Mouse (Mus musculus) embryo, embryonic 9.5 days (tissue): Measurements from ENCODE around the gene Cfap97.
"Not testable (repeated sequence)": the region's sequence is repeated elsewhere in the genome, so short reads cannot be mapped to it uniquely, and the experiment has no call there.

Experiments used
- DNase-seq: peaks from one replicate; pipeline ENCODE4 v3.0.0-alpha.2; 2017; ENCODE audit errors: extremely low spot score

Cfap97 gene

GRCm38 (mm10) chr8:46151202-46152062, at the start of gene Cfap97:
Cfap97 (plus strand) TSS chr8:46151771.
- peak; percentile 61 for DNase-seq

DNA sequence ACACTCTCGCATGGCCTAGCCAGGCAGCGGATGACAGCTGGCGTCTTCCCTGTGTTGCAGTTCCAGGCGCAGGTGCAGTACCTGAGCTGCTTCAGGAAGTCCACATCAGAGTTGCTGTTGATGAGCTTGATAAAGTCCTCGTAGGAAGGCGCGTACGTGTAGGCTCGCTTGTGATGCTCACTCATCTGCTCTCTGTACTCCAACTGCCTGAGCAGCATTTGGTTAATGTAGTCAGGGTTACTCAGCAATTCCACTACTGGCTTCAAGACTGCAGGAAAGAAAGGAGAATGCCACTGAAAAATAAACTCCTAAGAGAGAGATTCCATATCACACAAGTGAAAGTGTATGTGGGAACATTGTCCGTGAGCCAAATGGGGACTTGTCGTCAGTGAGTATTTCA, 48.1 kb upstream of the Cfap97 start:
- DNase-seq = no peak

DNA sequence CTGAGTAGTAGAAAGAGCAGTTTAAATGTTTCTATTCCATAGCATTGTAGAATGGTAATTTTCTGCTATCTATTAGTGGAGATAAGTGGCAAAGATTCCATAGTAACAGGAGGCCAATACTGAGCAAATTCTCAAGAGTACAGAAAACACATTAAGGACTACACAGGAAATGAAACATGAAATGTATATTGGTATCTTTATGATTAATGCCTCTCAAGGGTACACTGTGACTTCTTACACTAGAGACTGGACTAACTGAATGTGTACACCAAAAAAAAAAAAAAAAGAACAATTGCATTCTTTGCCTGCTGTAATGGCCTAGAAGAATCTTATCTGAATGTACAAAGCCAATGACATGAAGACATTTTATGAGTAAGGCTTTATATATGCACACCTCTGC, 43.9 kb upstream of the Cfap97 start:
- no peak for DNase-seq

DNA sequence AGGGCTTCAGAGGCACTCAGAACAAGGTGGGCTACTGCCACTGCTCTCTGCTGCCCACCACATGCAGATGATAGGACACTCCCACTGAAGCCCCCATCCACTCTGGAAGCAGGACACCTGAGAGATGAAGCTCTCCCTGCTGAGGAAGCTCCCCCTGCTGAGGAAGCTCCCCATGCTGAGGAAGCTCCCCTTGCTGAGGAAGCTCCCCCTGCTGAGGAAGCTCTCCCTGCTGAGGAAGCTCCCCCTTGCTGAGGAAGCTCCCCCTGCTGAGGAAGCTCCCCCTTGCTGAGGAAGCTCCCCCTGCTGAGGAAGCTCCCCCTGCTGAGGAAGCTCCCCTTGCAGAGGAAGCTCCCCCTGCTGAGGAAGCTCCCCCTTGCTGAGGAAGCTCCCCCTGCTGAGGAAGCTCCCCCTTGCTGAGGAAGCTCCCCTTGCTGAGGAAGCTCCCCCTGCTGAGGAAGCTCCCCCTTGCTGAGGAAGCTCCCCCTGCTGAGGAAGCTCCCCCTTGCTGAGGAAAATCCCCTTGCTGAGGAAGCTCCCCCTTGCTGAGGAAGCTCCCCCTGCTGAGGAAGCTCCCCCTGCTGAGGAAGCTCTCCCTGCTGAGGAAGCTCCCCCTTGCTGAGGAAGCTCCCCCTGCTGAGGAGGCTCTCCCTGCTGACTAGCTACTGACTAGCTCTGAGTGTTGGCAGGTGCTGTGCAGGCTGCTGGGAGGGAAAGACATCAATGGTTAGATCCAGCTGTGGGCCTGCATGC, 38.0 kb upstream of the Cfap97 start:
- not testable (repeated sequence) for DNase-seq

GRCm38 (mm10) chr8:46117172-46117571, 34.4 kb upstream of the Cfap97 start:
- no peak for DNase-seq

- DNase-seq = no peak
These were observed 32.4 kb upstream of the Cfap97 start for GRCm38 (mm10) chr8:46119176-46119575.

GRCm38 (mm10) chr8:46122498-46122897, 29.1 kb upstream of the Cfap97 start:
- DNase-seq = no peak

- DNase-seq = no peak
These were observed 21.1 kb upstream of the Cfap97 start for GRCm38 (mm10) chr8:46130426-46130825.

GRCm38 (mm10) chr8:46135546-46135945, 16.0 kb upstream of the Cfap97 start:
- DNase-seq = not testable (repeated sequence)

DNA sequence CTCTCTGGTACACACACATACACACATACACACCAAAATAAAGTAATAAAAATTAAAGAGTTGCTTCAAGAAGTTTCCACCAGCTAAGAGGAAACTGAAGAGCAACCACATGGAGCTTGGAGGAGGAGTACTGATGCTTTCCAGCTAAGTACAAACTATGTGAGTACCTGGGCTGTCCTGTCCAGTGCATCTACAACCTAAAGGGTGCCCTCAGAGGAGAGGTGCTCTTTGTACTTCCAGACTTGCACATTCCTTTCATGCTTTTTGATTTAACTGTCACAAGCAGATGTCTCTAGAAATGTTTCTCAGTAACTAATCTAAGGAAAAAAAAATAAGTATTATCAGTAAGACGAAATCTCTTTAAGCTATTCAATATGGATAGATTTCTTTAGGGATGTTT, 14.2 kb upstream of the Cfap97 start:
- DNase-seq = no peak

- no peak for DNase-seq
These were observed 13.6 kb upstream of the Cfap97 start for GRCm38 (mm10) chr8:46137843-46138596.

DNA sequence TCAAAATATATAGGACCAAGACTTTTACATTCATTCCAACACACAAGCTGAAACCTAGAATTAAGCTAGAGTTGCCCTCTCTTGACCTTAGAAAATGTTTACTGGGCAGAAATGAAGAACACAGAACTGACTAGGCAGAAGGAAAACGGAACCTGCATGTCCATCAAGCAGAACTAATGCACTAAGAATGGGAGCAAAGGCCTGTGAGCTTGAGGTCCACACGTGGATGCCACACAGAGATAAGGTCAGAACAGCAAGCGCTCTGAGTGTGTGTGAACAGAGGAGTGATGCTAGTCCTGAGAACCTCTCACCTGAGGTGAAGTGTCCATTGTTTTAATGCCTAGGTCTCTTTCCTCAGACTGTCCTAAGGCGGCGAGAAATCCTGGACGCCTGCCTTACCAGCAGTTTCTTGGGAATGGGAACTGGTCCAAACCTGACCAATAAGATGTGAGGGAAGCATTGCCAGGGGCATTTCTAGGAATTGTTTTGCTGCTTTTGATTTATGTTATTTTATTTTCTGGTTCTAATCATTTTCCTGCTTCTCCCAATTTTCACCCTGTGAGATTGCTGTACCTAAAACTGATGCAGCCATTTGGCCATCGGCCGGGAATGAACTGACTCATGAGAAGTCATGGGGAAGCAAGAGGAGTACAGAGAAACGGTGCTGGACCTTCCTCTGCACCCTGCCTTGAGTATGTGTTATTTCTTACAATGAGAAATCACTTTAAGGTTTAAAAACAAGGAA, 11.0 kb upstream of the Cfap97 start:
- DNase-seq = no peak

DNA sequence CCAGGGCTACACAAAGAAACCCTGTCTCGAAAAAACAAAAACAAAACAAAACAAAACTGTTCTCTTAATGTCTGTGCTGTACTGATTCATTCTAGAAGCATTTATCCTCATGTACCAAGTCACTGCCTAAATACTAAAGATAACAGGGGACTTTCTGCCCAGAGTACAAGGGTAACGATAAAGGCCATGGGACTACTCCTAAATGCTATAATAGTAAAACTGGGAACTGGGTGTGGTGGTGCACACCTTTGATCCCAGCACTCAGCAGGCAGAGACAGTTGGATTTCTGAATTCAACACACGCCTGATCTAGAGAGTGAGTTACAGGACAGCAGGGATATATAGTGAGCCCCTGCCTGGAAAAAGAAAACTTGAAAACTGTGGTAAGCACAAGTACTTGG, 9.9 kb upstream of the Cfap97 start:
- no peak for DNase-seq

- DNase-seq = no peak
These were observed 9.0 kb upstream of the Cfap97 start for GRCm38 (mm10) chr8:46142498-46143081.

DNA sequence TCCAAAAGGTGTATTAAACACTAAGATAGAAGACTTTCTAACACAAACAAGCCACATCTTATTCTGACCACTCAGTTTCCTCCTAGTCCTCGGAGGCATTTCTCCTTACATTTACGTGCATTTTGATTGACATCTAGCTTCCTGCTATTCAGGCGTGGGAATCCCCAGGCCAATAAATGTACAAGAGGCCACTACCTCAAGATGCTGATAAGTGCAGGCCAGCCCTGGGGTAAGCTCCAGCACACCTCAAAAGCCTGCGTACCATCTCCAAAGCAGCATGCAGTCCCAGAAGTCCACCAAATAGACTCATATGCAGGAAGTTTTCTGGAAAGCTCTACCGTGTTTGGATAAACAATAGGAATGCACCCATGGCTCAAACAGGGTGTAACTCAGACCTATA, 8.1 kb upstream of the Cfap97 start:
- no peak for DNase-seq

GRCm38 (mm10) chr8:46143924-46144323, 7.6 kb upstream of the Cfap97 start:
- no peak for DNase-seq

DNA sequence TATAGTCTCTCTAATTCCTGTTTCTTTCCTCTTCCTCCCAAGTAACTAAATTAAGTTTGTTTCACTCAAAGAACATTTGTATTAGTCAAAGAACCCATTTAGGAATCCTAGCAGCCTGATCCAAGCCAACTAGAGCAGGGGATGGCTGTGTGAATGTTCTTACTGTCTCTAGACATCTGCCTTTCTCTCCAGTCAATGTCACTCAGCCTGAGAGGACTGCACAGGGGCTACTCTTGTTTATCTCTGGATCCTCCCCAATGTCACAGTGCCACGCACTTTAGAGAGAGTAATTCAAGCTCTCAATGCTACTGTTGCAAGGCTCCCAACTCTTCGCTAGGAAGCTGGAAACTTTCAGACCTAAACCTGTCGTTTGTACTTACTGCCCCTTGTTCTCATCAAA, 5.4 kb upstream of the Cfap97 start:
- DNase-seq = no peak

DNA sequence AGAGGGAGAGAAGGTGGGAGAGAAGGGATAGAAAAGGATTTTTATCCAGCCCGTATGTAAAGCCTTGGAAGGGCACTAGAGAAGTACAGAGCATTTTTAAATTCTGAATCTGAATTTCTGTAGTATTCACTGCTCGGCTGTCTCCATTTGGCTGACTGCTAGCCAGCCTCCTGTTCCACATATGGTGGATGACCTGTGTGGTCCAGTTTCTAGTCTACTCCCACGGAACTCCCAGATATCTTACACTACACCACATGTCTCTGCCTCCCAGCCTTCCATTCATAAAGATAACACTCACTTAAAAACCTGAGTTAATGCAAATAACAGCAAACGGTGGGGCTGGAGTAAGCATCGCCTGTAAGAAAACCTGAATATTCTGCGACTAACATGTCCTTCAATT, 2.3 kb upstream of the Cfap97 start:
- DNase-seq = no peak

DNA sequence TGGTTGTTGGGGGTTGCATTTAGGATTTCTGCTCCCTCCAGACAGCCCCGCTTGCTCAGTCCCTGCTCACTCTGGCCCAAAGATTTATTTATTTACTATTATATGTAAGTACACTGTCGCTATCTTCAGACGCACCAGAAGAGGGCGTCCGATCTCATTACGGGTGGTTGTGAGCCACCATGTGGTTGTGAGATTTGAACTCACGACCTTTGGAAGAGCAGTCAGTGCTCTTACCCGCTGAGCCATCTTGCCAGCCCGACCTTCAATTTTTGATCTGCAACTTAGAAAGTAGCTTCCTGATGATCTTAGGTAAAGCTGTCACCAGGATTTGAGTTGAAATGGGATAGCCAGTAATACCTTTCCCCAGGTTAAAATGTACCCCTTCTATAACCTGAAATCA, 1.8 kb upstream of the Cfap97 start:
- no peak for DNase-seq

DNA sequence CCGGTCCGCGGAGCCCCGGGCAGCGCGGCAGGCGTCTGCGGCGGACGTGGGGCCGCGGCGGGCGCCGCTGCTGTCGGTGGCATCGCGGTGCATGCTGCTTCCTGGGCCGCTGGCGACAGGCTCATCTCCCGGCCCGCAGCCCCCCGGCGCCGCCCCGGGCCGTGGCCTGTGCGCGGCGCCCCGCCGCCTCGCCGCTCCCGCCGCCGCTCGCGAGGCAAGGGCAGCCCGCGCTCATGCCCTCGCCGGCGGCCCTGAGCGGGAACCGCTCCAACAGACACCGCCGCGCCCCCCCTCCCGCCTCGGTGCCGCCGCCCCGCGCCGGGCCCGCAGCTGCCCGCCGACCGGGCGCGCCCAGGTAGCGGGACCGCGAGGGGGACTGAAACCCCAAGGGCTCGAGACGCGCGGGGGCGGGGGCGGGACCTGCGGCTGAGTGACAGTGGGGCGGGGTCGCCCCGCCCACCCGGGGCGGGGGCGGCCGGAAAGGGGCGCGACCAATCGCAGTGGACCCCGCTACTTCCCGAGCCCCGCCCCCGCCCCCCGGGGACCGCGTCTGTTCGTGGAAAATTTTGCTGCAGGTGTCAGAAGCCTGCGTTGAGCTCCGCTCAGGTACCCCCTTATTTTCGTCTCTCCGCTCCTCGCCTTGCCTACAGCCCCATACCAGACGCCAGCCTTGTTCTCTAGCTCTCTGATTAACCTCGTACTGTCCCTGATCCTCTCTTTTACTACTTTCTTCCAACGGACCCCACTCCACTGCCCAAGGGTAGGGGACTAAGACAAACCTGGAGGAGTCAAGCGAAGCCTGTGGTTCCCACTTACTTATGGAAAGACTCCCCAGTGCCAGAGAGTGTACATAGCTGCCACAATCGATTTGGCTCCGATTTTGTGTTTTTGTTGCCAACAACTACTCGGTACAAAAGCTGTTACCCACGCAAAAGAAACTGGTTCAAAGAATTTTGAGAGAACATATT, 777 bp downstream of the Cfap97 start, which contains the start of gene Snx25:
Gene Snx25 (minus strand): TSS at position 96 of the 968 bp plus-strand sequence.
- peak; percentile 88 for DNase-seq
